Mouse (Mus musculus) layer of hippocampus, adult 6 months (tissue): ENCODE data around the gene Gng12. TPM values are rescaled to one million over a fixed set of nuclear protein-coding genes. Genes with fewer than 3 reads are reported as not detected.

ENCODE experiments used
- long read RNA-seq, 2 experiments: library from polyadenylated mRNA; unstranded; transcript quantifications; one replicate each; pipeline ENCODE4 v2.0.0; 2019 to 2020
- polyA plus RNA-seq: library from polyadenylated mRNA; unstranded; fragments of <200 nt; fragmentation: Nextera tagmentation; gene quantifications from 2 replicates; pipeline ENCODE4 v1.2.3, GENCODE M21; 2021

The Gng12 gene
- polyA plus RNA-seq, result 69.7 and 71.7 TPM in 2 replicates
- long read RNA-seq, experiment 1, full-length matches to known transcripts, result 34 of 59 reads
- long read RNA-seq, experiment 1, partial matches to known transcripts, result 2 of 59 reads
- long read RNA-seq, experiment 1, other reads (novel, unspliced or antisense), result 23 of 59 reads
- long read RNA-seq, experiment 2, full-length matches to known transcripts, result 201 of 256 reads
- long read RNA-seq, experiment 2, partial matches to known transcripts, result 5 of 256 reads
- long read RNA-seq, experiment 2, other reads (novel, unspliced or antisense), result 50 of 256 reads

GRCm38 (mm10) chr6:66896119-66896920, at the start of gene Gng12:
Gene Gng12 (plus strand): TSS chr6:66896397.

GRCm38 (mm10) chr6:67036837-67037628, 140.8 kb downstream of the Gng12 start, which contains the start of gene Gadd45a:
Gene Gadd45a (minus strand): TSS chr6:67037457.

Other genes with a start within 250 kb of the Gng12 start
- not detected in 2 replicates for gene Vmn1r35, start 210.5 kb upstream of the Gng12 start, polyA plus RNA-seq
- gene Vmn1r36, start 177.2 kb upstream of the Gng12 start, polyA plus RNA-seq, result not detected in 2 replicates
- not detected in 2 replicates for gene Vmn1r37, start 167.0 kb upstream of the Gng12 start, polyA plus RNA-seq
- gene Vmn1r38, start 113.8 kb upstream of the Gng12 start, polyA plus RNA-seq, result not detected in 2 replicates
- not detected in 2 replicates for gene Vmn1r39, start 85.8 kb upstream of the Gng12 start, polyA plus RNA-seq
- 4.1 and 4.4 TPM in 2 replicates for gene Gadd45a, start 141.1 kb downstream of the Gng12 start, polyA plus RNA-seq